Mouse (Mus musculus) cerebellum, postnatal 4 days (tissue): Measurements from ENCODE around the gene Rnf167.

Source experiments
- DNase-seq, 2 experiments: peaks; one replicate each; pipeline ENCODE4 v3.0.0; 2022; ENCODE audit warnings: low spot score in 2 of 2, mixed read lengths in 1 of 2

The Rnf167 gene

GRCm38 (mm10) chr11:70637764-70638163 lies 9.3 kb upstream of the Rnf167 start:
- DNase-seq = no peak

- no peak for DNase-seq
Measured at GRCm38 (mm10) chr11:70638293-70638692, 8.7 kb upstream of the Rnf167 start.

GRCm38 (mm10) chr11:70638714-70639278 lies 8.2 kb upstream of the Rnf167 start, which contains the start of gene Gp1ba:
Gene Gp1ba, plus strand, starts transcription at chr11:70639122.
- no peak for DNase-seq

- DNase-seq = no peak
Measured at GRCm38 (mm10) chr11:70639976-70640375, 7.1 kb upstream of the Rnf167 start.

DNA sequence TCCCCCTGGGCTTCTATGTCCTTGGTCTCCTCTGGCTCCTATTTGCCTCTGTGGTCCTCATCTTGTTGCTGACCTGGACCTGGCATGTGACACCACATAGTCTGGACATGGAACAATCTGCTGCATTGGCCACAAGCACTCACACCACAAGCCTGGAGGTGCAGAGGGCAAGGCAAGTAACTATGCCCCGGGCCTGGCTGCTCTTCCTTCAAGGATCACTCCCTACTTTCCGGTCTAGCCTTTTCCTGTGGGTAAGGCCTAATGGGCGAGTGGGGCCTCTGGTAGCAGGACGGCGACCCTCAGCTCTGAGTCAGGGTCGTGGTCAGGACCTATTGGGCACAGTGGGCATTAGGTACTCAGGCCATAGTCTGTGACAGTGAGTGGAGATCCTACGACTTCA lies 5.8 kb upstream of the Rnf167 start:
- DNase-seq = no peak

- no peak for DNase-seq
Measured at GRCm38 (mm10) chr11:70643051-70643450, 4.0 kb upstream of the Rnf167 start.

DNA sequence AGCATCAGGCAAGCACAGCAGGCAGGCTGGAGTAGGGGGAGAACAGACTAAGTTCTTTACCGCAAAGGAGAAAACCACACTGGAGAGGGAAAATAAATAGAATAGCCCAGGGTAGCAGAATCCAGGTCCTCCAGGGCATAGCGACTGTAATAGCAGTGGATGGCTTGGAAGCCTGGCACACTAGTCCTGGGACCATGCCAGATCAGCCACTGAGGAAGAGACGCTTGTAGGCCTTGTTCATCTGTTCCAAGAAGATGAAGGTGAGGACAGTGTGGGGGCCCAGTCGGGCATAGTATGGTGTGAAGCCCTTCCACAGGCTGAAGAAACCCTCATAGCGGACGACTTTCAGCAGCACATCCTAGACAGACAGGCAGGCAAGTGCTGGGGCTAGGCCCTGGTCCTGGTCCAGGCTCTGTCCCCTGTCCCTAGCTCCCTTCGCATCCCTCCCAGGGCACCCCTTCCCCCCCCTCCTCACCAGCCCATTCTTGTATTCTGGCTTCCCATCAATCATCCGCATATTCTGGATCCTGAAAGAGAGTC lies 2.4 kb upstream of the Rnf167 start:
- DNase-seq = no peak

- DNase-seq = no peak
Measured at GRCm38 (mm10) chr11:70645461-70646258, 1.4 kb upstream of the Rnf167 start.

- peak in 1 of 2 experiments; percentile 26 for DNase-seq
Measured at GRCm38 (mm10) chr11:70646259-70646555, 828 bp upstream of the Rnf167 start.

GRCm38 (mm10) chr11:70647716-70648420 lies 833 bp downstream of the Rnf167 start:
- DNase-seq = peak in 1 of 2 experiments; percentile 29

DNA sequence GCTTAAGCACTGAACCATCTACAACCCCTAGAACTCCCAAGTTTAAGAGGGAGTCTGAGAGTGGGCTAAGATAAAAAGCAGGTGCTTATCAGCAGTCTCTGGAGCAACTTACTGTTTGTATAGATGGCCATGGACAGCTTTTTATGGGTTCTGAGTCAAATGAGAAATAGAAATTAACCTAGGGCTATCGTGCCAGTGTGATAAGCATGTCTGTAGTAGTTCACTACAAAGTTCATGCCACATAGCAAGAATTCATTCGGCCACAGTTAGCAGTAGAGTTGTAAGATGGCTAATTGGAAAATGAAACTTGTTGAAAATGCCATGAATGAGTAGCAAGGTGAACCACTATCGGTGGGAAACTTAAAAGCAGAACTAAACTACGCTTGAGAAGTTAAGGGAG lies 1.5 kb downstream of the Rnf167 start:
- DNase-seq = no peak

- no peak for DNase-seq
Measured at GRCm38 (mm10) chr11:70649185-70649734, 2.2 kb downstream of the Rnf167 start.

GRCm38 (mm10) chr11:70650322-70651175 lies 3.5 kb downstream of the Rnf167 start:
- DNase-seq = no peak

GRCm38 (mm10) chr11:70651391-70651790 lies 4.4 kb downstream of the Rnf167 start:
- no peak for DNase-seq

DNA sequence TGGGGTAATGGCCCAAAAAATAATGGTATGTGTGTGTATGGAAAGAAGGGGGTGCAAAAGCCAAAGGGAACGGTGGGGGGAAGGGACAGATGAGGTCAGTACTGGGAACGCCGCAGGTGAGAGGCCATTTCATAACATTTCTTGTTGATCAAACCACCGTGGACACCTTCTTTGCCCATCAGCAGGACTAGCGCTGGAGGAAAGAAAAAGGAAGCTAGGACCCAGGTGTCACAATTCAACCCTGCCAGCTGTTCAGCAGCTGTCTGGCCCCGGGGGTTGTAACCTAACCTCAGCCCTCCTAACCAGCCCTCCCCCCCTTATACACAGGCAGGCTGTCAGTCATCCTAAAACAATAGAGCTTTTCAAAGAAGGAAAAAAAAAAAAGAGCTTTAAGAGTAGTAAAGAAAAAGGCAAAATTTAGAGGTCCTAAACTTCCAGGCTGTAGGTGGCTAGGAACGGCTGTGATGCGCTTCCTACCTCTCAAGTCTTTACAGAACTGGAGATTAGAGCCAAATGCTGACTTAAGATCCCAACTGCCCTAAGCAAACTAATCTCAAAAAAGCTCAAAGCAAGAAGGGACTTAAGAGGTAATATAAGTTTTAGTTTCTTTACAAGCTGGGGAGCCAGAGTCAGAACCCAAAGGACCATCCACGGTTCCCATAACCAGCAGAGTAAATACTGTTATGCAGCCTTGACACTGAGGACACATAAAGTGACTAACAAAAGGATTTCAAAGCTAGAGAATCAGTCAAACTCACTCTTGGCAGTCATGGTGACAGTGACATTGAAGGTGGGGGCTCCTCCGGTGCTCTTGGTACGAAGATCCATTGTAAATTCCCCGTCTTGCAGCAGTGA lies 5.2 kb downstream of the Rnf167 start:
- DNase-seq = no peak

DNA sequence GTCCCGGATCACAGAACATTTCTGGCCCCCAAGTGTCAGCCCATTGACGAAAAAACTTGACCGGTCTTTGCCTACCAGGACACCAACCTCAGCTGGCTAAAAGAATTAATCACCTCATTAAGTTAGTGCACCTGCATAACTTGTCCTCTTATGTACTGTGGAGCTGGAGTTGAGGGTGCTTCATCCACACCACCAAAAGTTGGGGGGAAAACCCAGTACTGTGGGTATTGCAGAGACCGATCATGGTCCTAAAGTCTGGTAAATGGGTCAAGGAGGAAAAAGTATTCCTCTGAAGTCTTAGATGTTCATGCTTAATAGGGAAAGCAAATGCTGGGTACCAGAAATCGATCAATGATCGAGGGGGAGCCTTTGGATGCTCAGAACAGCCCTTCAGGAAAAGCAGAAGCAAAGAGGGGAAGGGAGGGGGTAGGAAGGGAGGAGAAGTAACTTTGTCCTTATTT lies 5.9 kb downstream of the Rnf167 start:
- DNase-seq = no peak

DNA sequence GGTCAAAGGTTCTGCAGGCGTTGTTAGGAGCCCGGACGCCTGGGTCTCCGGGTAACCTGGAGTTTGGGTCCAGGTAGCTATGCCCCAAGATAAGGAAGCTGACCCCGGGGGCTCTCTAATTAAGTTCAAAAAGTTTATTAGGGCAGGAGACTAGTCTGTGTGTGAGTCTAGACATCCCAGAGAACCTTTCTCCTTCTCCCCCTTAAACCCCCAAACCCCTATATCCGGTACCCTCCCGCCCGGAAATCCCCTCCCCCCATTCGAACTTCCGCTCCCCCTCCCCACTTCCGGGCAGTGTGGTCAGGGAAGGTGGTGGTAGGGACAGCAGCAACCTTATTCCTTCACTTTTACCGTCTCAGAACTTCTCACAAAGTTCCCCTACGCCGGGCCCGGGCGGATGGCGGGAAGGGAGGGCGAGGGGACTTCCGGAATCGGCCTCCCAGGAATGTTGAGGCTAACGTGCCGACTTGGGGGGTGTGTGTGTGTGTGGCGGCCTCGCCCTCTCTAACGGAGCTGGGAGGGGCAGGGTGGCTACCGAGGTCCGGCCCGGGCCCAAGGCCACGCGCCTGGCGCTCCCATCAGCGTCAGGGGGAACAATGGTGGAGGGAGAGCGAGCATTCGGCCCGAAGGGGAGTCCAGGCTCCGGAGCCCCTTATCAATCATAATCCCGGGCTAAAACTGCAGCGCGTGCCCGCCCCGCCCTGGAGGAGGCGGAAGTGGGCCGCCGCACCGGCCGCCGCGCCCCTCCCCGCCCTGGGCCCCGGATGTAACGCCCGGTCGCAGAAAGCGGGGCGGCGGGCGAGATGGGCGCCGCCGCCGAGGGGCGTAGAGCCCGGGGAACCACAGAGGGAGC lies 6.5 kb downstream of the Rnf167 start:
- peak in 1 of 2 experiments; percentile 67 for DNase-seq

- DNase-seq = peak in 1 of 2 experiments; percentile 70
Measured at GRCm38 (mm10) chr11:70654198-70654922, 7.3 kb downstream of the Rnf167 start, which contains the start of gene Pfn1. Gene Pfn1, minus strand, starts transcription at chr11:70654644.
